In the genomic region with DNA sequence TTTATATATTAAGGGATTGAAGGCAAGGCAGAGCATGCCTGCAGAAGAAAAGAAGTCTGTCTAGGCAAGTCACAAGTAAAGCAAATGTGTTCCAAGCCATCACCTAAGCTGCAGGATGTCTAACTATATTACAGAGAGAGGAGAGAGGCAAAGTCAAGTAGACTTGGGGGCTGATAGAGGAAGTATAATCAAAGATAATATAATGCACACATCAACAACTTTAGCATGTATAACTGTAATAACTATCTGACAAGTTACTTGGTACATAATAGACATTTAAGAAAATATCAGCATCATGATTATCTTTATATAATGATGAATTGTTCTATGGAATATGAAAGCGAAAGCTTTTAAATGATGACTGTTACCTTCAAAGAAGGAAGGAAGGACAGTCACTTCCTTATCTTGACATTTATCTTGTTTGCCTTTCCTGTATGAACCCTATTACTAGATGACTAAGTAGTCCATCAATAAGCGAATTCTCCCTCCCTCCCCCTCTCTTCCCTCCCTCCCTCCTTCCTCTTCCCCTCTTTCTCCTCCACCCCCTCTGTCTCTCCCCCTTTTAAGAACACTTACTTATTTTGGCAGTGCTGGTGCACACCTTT, we compare ENCODE assay signal across 25 mouse cellular contexts.
DNase-seq lines count a peak whose midpoint lies in the region; ATAC-seq and TF ChIP-seq lines count a peak whose summit lies in the region.
"Had no signal": no experiment of that assay in that cellular context is flagged by ENCODE, and none has a peak within 500 bp of the region (broad histone marks: within the 10 kb centered on the region; RNA-seq: fewer than 3 reads in every experiment).

No protein-coding gene starts in this region.

- no peak overlapping the region for H3K4me2 ChIP-seq in kidney, embryonic 16.5 days (replicated peaks; ENCODE audit: low read depth, low read length)
- H3K4me2 ChIP-seq: embryonic facial prominence, embryonic 12.5 days; forebrain, embryonic 12.5 days; heart, embryonic 12.5 days; hindbrain, embryonic 12.5 days; liver, embryonic 15.5 days; lung, embryonic 15.5 days had no signal

- no peak overlapping the region for H3K4me3 ChIP-seq in spleen, adult 2 months (ENCODE audit: extremely low read depth, insufficient read depth, insufficient read length)
- H3K4me3 ChIP-seq in kidney, embryonic 16.5 days (ENCODE audit: low read length) = no peak overlapping the region
- H3K4me3 ChIP-seq: embryonic facial prominence, embryonic 12.5 days; erythroblast, embryonic 14.5 days; forebrain, embryonic 12.5 days; heart, embryonic 12.5 days; hindbrain, embryonic 12.5 days; limb, embryonic 10.5 days; liver, embryonic 15.5 days; lung, embryonic 15.5 days; midbrain, embryonic 10.5 days had no signal

- TF ChIP-seq POLR2A in spleen, adult 2 months (IDR thresholded peaks at IDR 0.05; ENCODE audit: low read depth, low read length) = no peak

- H3K9ac ChIP-seq in kidney, embryonic 16.5 days (replicated peaks; ENCODE audit: low read length) = no peak overlapping the region
- H3K9ac ChIP-seq: embryonic facial prominence, embryonic 12.5 days; forebrain, embryonic 12.5 days; heart, embryonic 12.5 days; hindbrain, embryonic 12.5 days; liver, embryonic 15.5 days; lung, embryonic 15.5 days had no signal

- H3K27ac ChIP-seq in spleen, adult 2 months (ENCODE audit: insufficient read depth, low read length) = peak overlapping the region; percentile 58; the same call in 1 of the 2 replicates
- H3K27ac ChIP-seq in kidney, embryonic 16.5 days (ENCODE audit: low read length) = no peak overlapping the region
- H3K27ac ChIP-seq: embryonic facial prominence, embryonic 12.5 days; forebrain, embryonic 12.5 days; hindbrain, embryonic 12.5 days; liver, embryonic 15.5 days; lung, embryonic 15.5 days; midbrain, embryonic 10.5 days had no signal

- no peaks in the 10 kb centered on the region for H3K36me3 ChIP-seq in spleen, adult 2 months (ENCODE audit: control insufficient read depth, insufficient read depth, low read length)
- H3K36me3 ChIP-seq in kidney, embryonic 16.5 days (ENCODE audit: insufficient read depth, low read length) = peaks cover 4% of the 10 kb centered on the region; the same call in 1 of the 2 replicates
- H3K36me3 ChIP-seq: embryonic facial prominence, embryonic 12.5 days; forebrain, embryonic 12.5 days; heart, embryonic 12.5 days; hindbrain, embryonic 12.5 days; liver, embryonic 15.5 days had no signal

- no peak for TF ChIP-seq CTCF in spleen, adult 2 months (IDR thresholded peaks at IDR 0.05; ENCODE audit: extremely low read depth, insufficient read depth, insufficient read length, insufficient replicate concordance)

- peak; percentile 38 for ATAC-seq in granulocyte monocyte progenitor cell, adult 5-6 weeks (replicated peaks; ENCODE audit: poor library complexity, severe bottlenecking)
- peak; percentile 36 for ATAC-seq in megakaryocyte progenitor cell, adult 5-6 weeks (replicated peaks; ENCODE audit: poor library complexity)
- ATAC-seq in kidney, embryonic 16.5 days (ENCODE audit: low FRiP score, low TSS enrichment) = no peak

- H3K4me1 ChIP-seq in spleen, adult 2 months (ENCODE audit: control insufficient read depth, insufficient read depth, insufficient read length) = peaks cover 18% of the 10 kb centered on the region
- 0 out of 2 replicates have a peak, but pooled peaks cover 4% of the 10 kb centered on the region for H3K4me1 ChIP-seq in kidney, embryonic 16.5 days (ENCODE audit: insufficient read depth, low read length)
- H3K4me1 ChIP-seq: lung, embryonic 15.5 days had no signal

- H3K27me3 ChIP-seq in spleen, adult 2 months (ENCODE audit: control insufficient read depth, insufficient read depth, low read length) = no peaks in the 10 kb centered on the region
- no peaks in the 10 kb centered on the region for H3K27me3 ChIP-seq in kidney, embryonic 16.5 days (ENCODE audit: insufficient read depth, low read length)
- H3K27me3 ChIP-seq: embryonic facial prominence, embryonic 12.5 days; forebrain, embryonic 12.5 days; heart, embryonic 12.5 days; hindbrain, embryonic 12.5 days; liver, embryonic 15.5 days; lung, embryonic 15.5 days had no signal

- no peak for DNase-seq in spleen, adult 2 months (ENCODE audit: low read depth in 1 of 2, low spot score in 2 of 2)
- DNase-seq in spleen, postnatal 10 days (ENCODE audit: low spot score in 2 of 2) = no peak
- DNase-seq in adrenal gland, adult 2 months = no peak
- DNase-seq in gastrocnemius, adult 18-20 months (ENCODE audit: low spot score) = no peak
- no peak for DNase-seq in embryo, embryonic 10 days (ENCODE audit: low spot score)
- DNase-seq: adrenal gland, postnatal 36 days; cerebellum, adult 11 months; cerebellum, adult 9-11 months; heart, postnatal 10 days; kidney, adult 18-20 months; kidney, postnatal 10 days; liver; lung, postnatal 36 days had no signal

- H3K9me3 ChIP-seq in kidney, embryonic 16.5 days (ENCODE audit: low read length) = no peaks in the 10 kb centered on the region
- H3K9me3 ChIP-seq: embryonic facial prominence, embryonic 12.5 days; forebrain, embryonic 12.5 days; hindbrain, embryonic 12.5 days; limb, embryonic 10.5 days; liver, embryonic 15.5 days; lung, embryonic 15.5 days; midbrain, embryonic 10.5 days had no signal

- 14% methylated on average over 2 of the region's 2 CpGs for WGBS in spleen, adult 2 months
- WGBS in kidney, embryonic 16.5 days = 76% methylated on average over 2 of the region's 2 CpGs
